Mouse (Mus musculus): Measurements from ENCODE around the gene Sprtn.

Gene Sprtn

DNA sequence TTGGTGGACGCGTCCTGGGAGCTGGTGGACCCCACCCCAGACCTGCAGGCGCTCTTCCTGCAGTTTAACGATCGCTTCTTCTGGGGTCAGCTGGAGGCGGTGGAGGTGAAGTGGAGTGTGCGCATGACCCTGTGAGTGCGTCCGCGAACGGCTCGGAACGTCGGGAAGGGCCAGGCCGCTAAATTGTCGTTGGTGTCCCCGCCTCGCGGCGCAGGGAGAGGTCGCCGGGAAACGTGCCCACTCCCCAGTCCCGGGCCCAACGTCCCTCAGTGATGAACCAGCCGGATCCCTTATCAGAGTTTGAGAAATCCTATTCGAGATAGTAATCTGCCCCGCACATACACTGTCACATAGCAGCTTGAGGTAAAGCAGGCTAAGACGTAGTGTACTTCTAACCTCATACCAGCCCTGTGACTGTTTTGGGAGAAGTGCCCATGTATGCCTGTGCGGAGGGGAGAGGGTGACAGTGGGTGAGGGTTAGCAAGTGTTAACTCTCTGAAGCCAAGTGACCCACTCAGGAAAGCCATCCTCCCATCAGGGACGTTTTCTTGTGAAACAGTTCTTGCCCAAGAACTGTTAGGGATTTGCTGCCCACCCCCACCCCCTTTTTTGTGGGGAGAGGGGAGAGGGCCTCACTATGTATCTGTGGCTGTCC lies 692 bp downstream of the Sprtn start:
- DNase-seq (ENCODE audit: low read depth in 1 of 2, low spot score in 2 of 2), result no peak

DNA sequence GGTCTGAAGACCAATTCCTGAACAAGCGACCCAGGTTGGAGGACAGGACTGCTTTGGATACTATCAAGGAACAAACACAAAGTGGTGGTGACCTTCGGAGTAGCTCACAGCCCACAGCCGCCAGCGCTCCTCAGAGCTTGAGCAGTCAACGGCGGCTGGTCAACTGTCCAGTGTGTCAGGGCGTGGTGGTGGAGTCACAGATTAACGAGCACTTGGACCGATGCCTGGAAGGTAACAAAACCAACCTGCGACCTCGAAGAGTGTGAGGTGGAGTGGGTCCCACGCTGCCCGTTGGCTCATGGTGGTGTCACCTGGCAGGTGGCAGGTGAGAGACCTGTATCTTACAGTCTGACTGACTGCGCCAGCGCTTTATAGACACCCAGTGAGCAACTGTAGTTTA lies 5.5 kb downstream of the Sprtn start:
- DNase-seq (ENCODE audit: low read depth in 1 of 2, low spot score in 2 of 2), result no peak

DNA sequence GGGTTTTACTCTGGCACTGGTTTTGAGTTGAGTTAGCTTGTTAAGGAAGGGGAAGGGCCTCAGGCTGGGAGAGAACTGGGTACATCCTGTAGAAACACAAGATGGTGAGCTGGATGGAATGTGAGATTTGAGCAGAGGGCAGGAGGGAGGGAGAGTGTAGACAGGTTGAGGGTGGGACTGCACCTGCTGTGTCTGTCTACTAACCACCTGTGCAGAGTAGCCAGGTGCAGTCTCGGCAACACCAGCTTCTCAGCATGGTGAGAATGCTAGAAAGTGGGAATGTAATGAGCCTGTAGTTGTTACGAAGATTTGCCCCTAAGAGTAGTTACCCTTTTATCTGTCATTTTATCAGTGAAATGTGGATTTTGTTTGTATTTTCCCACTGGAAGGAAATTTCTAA lies 7.8 kb downstream of the Sprtn start:
- DNase-seq (ENCODE audit: low read depth in 1 of 2, low spot score in 2 of 2), result no peak

DNA sequence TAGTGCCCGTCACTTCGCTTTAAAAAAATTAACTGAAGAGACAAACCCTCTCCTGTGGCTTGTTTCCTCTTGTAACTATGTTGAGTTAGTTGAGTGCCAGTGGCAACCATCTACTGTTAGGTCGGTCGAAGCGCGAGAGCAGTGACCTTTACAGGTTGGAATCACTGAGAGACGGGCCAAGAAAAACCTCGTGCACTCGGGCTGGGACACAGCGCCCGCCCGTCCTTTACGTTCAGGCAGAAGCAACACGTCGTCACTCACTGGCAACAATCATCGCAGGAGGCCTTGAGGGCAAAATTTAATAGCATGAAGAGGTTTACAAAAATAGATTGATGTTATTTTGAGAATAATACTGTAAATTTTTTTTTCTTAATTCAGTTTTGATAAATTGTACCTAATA lies 12.2 kb downstream of the Sprtn start:
- no peak for DNase-seq (ENCODE audit: low read depth in 1 of 2, low spot score in 2 of 2)

DNA sequence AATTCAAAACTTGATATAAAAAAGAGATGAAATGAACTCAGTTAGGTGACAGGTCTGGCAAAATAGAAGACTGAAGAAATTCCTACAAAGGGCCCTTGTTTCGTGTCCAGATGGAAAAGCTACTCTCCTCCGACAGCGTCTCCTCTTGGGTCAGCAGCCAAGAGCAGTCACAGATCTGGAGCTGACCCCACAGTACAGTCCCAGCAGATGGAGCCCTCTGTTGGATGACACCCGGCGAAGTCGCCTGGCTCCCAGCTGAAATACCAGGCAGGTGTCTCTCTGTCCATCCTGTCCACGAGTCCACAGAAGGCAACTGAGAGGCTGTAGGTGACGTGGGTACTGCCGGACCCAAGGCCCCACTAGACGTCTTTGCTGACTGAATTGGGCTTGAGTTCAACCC lies 12.7 kb downstream of the Sprtn start:
- no peak for DNase-seq (ENCODE audit: low read depth in 1 of 2, low spot score in 2 of 2)

DNA sequence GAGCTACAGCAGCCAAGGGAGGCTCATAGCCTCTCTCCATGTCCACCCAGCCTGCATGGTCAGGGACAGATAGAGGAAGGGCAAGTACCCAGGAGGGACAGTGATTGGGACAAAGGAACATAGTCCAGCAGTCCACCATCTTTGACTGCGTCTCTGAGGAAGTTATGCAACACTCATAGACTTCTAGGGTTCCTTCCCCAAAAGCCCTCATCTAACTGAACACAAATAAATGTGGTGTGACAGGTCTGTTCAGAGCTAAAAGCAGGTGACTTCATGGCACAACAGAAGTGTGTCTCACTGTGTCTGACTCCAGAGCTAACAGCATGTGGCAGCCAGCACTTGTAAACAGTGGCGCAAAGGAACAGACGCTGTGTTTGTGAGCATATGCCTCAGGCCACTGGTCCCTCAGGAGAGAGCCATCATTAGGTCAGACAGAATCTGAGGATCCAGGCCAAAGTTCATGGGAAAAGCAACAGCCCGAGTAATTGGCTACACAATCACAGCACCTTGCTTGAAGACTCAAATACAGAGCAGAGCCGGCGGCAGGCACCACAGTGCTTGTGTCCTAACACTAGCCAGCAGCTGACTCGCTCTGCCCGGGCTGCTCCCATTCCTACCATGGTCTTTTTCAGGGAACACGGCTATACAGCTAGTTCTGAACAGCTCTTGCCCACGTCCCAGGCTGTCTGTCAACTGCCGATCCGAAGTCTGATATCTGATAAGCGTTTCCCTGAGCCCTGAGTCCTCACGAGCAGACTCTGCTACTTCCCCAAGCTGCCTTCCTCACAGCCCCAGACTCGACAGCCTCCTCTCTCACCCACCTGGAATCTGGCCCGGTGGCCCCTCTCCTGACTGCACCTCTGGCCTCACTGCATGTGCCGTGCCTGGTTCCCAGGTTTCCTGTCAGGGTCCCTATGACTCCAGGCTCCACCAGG lies 14.5 kb downstream of the Sprtn start:
- no peak for DNase-seq (ENCODE audit: low read depth in 1 of 2, low spot score in 2 of 2)

DNA sequence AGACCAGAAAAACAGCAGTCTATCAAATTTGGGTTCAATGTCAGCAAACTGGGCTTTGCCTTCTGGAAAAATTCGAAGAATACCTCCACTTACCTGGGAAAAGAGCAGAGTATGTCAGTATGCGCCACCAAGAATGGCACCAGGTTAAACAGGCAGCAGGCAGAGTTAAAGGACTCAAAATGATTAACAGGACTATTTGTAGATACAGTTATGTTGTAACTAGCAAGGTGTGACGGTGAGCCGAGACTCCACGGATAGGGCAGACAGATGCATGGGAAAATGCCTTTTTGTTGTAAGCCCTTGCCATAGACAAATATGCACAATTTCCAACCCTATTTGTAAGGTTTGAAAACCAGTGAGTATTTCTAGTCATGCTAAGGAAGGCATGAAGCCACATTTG lies 16.4 kb downstream of the Sprtn start:
- no peak for DNase-seq (ENCODE audit: low read depth in 1 of 2, low spot score in 2 of 2)

DNA sequence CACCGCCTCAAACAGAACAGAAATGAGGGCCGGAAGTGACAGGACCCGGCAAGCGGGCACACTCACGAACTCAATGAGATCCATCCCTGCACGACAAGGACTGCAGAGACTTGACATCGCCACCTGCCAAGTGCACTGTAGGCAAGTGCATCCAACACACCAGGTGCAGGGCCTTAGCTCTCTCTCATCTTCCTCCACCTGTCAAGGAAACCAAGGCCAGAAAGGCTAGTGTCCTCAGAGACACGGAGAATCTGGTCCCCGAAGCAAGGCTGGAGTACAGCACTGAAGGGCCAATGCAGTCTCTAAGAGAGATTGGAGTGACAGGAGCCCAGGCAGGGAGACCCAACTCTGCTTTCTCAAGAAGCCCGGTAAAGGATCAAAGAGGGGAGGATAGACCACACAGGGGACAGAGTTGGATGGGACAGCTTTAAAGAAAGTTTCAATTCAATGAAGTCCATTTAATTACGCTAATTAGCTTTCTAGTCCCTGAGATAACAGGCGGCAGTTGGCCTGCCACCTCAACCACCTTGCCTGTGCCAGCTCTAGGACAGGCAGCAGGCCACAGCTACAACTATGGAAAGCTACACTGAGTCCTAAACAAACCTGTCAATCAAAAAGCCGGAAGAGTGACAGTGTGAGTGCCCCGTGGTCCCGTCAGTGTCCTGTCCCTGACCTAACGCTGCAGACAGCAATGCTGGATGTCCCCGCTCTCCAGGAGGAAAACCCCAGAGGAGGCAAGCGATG lies 20.2 kb downstream of the Sprtn start:
- DNase-seq (ENCODE audit: low read depth in 1 of 2, low spot score in 2 of 2), result no peak

DNA sequence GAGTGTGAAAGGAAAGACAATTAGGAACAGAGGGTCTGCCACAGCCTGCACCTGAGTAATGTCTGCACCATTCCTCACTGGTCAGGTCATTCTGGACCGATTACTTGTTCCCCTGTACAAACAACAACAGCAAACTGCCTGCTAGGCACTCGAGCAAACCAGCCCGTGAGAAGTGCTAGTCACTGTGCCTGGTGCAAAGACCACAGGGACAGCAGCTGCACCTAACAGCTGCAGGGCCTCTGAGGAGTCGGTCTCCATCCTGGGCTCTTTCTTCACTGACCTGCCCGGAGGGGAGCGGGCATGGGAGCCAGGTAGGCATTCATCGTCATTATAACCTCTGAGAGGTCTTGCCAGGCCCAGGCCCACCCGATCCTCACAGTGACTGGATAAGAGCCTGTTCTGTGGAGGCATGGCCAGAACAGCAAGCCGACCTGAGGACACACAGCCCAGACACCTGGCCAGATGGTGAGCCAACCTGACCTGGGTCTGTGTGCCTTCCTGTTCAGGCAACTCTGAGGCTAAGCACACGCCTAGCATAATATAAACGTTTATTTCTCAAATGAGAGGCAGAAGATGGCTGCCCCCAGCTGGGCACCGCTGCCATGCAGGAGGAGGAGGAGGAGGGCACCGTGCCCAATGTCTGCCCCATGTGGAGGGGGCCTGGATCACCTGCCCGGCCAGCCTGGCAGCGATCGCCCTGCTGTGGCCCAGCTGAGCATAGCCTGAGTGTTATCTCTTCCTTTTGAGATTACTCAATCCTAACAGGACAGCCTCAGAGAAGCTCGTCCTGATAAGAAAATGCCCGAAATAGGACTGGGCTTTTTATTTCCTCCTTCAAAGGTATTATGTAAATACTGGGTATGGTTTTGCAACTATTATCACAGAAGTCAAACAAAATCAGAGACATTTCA lies 23.9 kb downstream of the Sprtn start:
- DNase-seq (ENCODE audit: low read depth in 1 of 2, low spot score in 2 of 2), result no peak

DNA sequence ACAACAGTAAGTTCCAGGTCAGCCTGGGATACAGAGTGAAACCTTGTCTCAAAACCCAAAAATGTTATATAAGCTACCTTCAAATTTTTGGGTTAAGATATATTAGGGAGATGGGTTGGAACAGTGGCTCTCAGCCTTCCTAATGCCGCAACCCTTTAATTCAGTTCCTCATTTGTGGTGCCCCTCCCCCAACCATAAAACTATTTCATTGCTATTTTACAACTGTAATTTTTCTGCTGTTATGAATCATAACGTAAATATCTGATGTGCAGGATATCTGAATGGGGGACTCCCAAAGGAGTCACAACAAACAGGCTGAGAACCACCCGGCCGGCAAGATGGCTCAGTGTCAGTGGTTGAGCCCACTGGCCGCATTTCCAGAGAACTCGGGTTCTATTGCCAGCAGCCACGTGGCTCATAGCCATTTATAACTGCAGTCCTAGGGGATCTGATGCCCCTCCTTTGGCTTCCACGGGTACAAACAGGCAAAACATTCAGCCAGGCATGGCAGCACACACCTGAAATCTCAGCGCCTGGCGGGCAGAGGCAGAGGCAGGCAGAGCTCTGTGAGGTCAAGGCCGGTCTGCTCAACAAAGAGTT lies 24.9 kb downstream of the Sprtn start:
- no peak for DNase-seq (ENCODE audit: low read depth in 1 of 2, low spot score in 2 of 2)

DNA sequence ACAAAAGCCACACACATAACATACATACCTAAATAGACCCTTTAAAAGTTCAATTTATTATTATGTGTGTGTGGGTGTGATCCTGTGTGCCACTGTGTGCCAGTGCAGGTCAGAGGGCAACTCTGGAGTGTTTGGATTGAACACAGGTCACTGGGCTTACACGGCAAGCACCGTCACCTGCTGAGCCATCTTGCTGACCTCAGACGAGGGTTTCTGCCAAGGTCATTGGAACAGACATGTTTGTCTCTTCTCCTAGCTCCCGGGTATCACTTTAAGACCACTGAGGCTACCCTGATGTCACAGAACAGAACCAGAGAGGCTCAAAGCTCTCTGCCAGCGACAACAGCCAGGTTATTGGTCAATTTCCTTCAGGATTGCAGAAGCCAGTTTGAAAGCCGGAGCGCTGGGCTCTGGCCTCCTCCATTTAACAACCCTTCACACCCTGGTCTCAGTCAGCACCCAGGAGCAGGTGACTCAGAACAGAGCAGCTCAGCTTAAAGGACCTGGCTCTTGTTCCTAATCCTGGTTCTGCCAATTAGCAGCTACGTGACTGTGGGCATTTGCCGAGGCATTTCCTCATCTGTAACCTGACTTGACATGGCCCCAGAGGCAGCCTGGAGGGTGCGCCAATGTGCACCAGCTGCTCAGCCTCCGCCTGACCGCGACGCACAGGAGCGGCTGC lies 26.4 kb downstream of the Sprtn start:
- DNase-seq (ENCODE audit: low read depth in 1 of 2, low spot score in 2 of 2), result no peak

DNA sequence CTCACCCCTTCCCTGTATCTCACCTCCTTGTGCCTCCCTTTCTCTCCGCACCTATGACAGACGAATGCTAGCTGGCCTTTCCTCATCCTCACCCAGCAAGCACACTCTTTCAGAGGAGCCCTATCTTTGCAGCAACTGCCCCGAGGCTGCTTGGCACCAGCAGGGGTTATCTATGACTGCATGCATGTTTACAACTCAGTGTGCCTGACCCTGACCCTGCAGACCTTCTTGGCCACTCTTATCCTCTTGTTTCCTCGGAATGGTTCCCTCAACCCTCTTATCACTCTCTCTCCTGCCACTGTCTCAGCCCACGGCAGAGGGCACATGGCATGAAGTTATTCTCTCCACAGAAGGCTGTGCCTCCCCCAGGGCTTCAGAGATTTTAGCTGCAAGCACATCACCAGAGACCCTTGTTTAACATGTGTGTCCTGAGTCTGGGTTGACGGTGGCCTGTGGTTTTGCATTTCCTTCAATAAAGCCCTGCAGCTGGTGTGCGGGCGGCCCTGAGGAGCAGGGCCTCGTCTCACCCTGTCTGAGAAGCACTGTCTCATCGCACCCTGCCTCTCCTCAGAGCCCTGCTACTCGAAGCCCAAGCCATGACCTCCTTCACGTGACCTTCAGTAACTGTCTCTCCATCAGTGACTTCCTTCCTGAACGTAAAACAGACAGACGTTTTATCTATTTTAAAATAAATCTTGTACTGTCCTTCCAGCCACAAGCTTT lies 28.0 kb downstream of the Sprtn start:
- DNase-seq (ENCODE audit: low read depth in 1 of 2, low spot score in 2 of 2), result no peak

DNA sequence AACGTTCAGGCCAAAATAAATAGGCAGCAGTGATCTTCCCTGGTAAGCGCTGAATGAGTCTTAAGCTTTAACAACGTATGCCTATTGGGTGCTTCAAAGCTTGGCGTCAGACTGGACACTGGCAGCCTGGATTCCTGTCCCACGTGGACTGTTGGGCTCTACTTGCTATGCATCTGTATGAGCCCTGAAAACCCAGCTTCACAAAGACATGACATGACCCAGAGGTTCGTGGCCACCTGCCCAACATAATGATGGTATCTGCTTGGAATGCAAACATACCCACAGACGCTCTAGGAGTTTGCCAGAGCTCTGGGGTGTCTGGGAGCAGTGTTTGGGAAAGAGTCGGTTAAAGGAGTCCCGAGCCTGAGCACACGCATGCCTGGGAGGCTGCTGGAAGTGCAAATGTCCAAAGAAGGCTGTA lies 28.7 kb downstream of the Sprtn start:
- DNase-seq (ENCODE audit: low read depth in 1 of 2, low spot score in 2 of 2), result no peak

DNA sequence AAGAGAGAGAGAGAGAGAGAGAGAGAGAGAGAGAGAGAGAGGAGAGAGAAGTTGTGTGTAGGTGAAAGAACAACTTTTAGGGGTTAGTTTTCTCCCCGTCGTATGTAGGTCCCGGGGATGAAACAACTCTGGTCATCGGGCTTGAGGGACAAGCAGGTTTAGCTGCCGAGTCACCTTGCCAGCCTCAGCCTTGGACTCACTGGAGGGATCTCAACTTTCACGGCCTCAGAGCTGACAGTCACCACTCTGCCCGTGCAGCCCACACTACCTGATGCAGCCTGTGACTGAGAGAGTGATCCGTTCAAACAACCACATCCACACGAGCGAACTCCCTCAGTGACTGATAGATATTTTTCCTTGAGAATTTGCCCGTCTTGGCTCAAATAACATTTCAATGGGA lies 31.3 kb downstream of the Sprtn start:
- no peak for DNase-seq (ENCODE audit: low read depth in 1 of 2, low spot score in 2 of 2)

DNA sequence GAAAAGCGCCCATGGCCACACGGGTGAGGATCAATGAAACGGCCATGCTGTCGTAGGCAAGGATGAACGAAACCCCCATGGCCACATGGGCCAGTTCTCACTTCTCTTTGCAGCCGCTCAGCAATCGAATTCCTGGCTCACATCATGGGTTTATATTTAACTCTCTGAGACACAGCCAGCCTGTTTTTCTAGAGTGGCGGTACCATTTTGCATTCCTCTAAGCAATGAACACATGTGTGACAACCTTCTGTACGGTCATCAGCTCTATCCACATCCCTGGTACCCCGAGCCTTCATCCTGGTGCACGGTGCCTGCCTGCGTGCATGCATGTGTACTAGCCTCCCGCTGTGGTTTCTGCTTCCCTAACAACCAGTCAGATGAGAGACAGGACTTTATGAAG lies 32.4 kb downstream of the Sprtn start:
- no peak for DNase-seq (ENCODE audit: low read depth in 1 of 2, low spot score in 2 of 2)

DNA sequence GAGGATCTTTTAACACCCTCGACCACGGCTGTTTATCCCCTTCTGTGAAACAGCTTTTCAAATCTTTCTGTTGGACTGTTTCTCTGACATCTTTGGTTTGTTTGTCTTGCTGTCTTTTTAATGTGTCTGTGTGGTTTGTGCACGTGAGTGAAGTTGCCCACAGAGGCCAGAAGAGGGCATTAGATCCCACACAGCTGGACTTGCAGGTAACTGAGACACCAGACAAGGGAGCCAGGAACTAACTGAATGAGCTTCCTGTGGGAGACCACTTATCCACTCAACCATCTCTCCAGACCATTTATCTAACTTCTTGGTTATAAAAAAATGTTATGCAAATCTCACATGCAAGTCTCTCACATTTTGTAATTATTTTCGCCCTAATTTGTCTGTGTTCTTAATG lies 33.0 kb downstream of the Sprtn start:
- no peak for DNase-seq (ENCODE audit: low read depth in 1 of 2, low spot score in 2 of 2)

DNA sequence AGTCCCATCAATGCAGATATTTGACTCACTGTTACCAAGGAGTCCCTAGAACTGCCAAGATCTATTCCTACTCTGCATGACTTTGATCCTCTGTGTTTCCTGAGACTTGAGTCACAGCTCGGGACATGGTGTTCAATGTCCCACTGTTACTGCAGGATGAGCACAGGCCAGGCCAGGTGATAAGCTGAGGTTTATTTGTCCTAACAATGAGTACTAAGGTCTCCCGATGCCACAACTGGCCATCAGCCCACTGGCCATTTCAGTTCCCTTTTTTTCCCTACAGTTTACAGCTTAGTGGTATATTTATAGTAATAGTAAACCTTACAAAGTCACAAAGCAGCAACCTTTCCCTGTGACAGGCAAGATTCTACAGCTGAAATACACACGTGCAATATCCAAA lies 34.7 kb downstream of the Sprtn start:
- no peak for DNase-seq (ENCODE audit: low read depth in 1 of 2, low spot score in 2 of 2)

DNA sequence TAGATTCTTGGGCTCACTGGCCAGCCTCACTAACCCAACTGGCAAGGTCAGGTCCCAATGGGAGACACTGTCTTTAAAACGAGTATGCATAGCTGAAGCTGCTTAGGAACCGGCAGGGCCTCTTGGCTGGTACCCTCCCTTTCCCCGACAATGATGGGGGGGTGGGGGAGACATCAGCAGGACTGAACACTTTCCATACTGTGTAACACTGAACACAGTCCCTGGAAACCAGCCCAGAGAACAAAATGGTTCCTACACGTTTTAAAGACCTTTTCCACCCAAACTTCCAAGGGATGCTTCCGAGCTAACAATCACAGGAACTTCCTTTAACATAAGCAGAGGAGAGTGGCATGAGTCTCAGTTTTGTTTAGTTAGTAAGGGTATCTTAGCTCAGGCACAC lies 37.4 kb downstream of the Sprtn start:
- DNase-seq (ENCODE audit: low read depth in 1 of 2, low spot score in 2 of 2), result no peak

DNA sequence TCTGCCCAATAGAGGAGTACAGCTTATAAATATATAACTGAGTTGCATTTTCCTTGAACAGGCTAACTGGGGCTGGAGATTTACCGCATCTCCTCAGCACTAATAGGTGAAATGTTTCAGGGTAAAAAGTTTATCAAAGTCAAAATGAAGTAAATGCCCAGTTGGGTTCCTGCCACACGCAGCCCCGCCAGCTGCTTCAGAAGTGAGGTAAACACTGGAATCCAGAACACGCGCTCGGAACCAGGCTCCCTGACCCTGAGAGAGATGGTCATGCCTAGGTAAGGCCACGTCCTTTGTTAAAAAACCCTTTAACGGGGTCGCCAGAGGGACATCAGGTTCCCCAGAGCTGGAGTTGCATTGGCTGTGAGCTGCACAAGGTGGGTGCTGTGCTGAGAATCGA lies 39.0 kb downstream of the Sprtn start:
- no peak for DNase-seq (ENCODE audit: low read depth in 1 of 2, low spot score in 2 of 2)
